Mouse (Mus musculus): ENCODE data around the gene Pitx3.

DNA sequence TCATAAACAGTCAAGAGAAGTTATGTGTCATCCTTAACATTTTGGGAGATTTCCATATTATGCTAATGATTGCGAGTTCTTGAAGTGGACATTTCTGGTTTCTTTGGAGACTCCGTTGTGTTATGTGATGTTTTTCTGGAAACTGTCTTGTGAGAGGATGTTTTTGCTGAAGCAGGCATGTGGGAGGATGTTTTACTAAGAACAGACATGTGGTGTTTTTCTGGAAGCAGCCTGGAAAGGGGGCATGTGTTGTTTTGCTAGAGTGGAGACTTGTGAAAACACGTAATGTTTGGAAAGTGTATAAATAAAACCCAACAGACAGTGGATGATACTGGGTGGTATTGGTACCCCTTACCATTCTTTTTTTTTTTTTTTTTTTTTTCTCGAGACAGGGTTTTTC lies 52.8 kb downstream of the Pitx3 start:
- TF ChIP-seq CTCF (IDR thresholded peaks at IDR 0.05; ENCODE audit: insufficient read depth, low read depth, low read length) (no peak), POLR2A (IDR thresholded peaks at IDR 0.05; ENCODE audit: insufficient read depth, low read depth, low read length) (no peak)
